Mouse (Mus musculus) adrenal gland, postnatal 4 days (tissue): Measurements from ENCODE around the gene Ahdc1. TPM values are rescaled to one million over a fixed set of nuclear protein-coding genes. Genes with fewer than 3 reads are reported as not detected.
"Not testable (repeated sequence)": the region's sequence is repeated elsewhere in the genome, so short reads cannot be mapped to it uniquely, and the experiment has no call there.

Experiments used
- DNase-seq, 2 experiments: peaks; one replicate each; pipeline ENCODE4 v3.0.0; 2021 to 2022; ENCODE audit warnings: low spot score in 2 of 2, mixed read lengths in 2 of 2
- total RNA-seq, 2 experiments: library from RNA; stranded (reverse); gene quantifications; 2 replicates each; pipeline ENCODE4 v1.2.3; 2021

The Ahdc1 gene
- total RNA-seq, 2 experiments from 2014 or later = 92.5 to 98.7 TPM

- no peak for DNase-seq
Observed at GRCm38 (mm10) chr4:133093056-133093455, 82.0 kb downstream of the Ahdc1 start.

- DNase-seq = no peak
Observed at GRCm38 (mm10) chr4:133093481-133094033, 82.5 kb downstream of the Ahdc1 start.

GRCm38 (mm10) chr4:133094255-133094654 is 83.2 kb downstream of the Ahdc1 start:
- DNase-seq = no peak

- peak; percentile 56 to 68 for DNase-seq
Observed at GRCm38 (mm10) chr4:133094936-133095733, 84.1 kb downstream of the Ahdc1 start.

GRCm38 (mm10) chr4:133095734-133096065 is 84.6 kb downstream of the Ahdc1 start:
- not testable (repeated sequence) for DNase-seq

GRCm38 (mm10) chr4:133096671-133097070 is 85.6 kb downstream of the Ahdc1 start:
- not testable (repeated sequence) for DNase-seq

- no peak for DNase-seq
Observed at GRCm38 (mm10) chr4:133101751-133102150, 90.7 kb downstream of the Ahdc1 start.

- no peak for DNase-seq
Observed at GRCm38 (mm10) chr4:133103525-133104193, 92.6 kb downstream of the Ahdc1 start.

GRCm38 (mm10) chr4:133104194-133104569 is 93.1 kb downstream of the Ahdc1 start:
- no peak for DNase-seq

GRCm38 (mm10) chr4:133106691-133107090 is 95.6 kb downstream of the Ahdc1 start:
- no peak for DNase-seq

GRCm38 (mm10) chr4:133107788-133108281 is 96.8 kb downstream of the Ahdc1 start:
- no peak for DNase-seq

- no peak for DNase-seq
Observed at GRCm38 (mm10) chr4:133108481-133109334, 97.6 kb downstream of the Ahdc1 start.

- DNase-seq = no peak
Observed at GRCm38 (mm10) chr4:133109335-133109801, 98.3 kb downstream of the Ahdc1 start.

GRCm38 (mm10) chr4:133112175-133112838 is 101.2 kb downstream of the Ahdc1 start:
- DNase-seq = no peak

- no peak for DNase-seq
Observed at GRCm38 (mm10) chr4:133113351-133113882, 102.4 kb downstream of the Ahdc1 start.

- no peak for DNase-seq
Observed at GRCm38 (mm10) chr4:133114762-133115161, 103.7 kb downstream of the Ahdc1 start.

GRCm38 (mm10) chr4:133115721-133116429 is 104.8 kb downstream of the Ahdc1 start:
- no peak for DNase-seq

GRCm38 (mm10) chr4:133116756-133117470 is 105.9 kb downstream of the Ahdc1 start:
- no peak for DNase-seq
